Mouse (Mus musculus): ENCODE data around the gene Drd2. TPM values are rescaled to one million over a fixed set of nuclear protein-coding genes. Genes with fewer than 3 reads are reported as not detected.

Drd2 gene
- polyA plus RNA-seq (2012; fragmentation: generic; extraction: Trizol): not detected

- Histone ChIP-seq H3K79me2 (ENCODE audit: control insufficient read depth, insufficient read depth) (no peaks in the 10 kb centered on the region), H3K4me2 (ENCODE audit: low read depth) (no peak within 1 kb of the TSS), H3K4me3 (no peak within 1 kb of the TSS), H3ac (ENCODE audit: control insufficient read depth, insufficient read length) (no peak within 1 kb of the TSS), H3K27me3 (ENCODE audit: control insufficient read depth, insufficient read depth, insufficient read length) (no peaks in the 10 kb centered on the region), H3K36me3 (ENCODE audit: control insufficient read depth, insufficient read depth) (no peaks in the 10 kb centered on the region)
- TF ChIP-seq MYOG (IDR thresholded peaks at IDR 0.05; ENCODE audit: control insufficient read depth in 1 of 3, insufficient read depth in 1 of 3, insufficient read length in 2 of 3, low read depth in 2 of 3) (no peak), MAX (IDR thresholded peaks at IDR 0.05; ENCODE audit: low read depth) (no peak), E2F4 (IDR thresholded peaks at IDR 0.05; ENCODE audit: insufficient read depth) (no peak), TCF12 (IDR thresholded peaks at IDR 0.05; ENCODE audit: insufficient read depth, poor library complexity, severe bottlenecking) (no peak), TCF3 (IDR thresholded peaks at IDR 0.05; ENCODE audit: insufficient read length, low read depth) (no peak), POLR2AphosphoS2 (IDR thresholded peaks at IDR 0.05; ENCODE audit: insufficient read length, low read depth) (no peak), REST (IDR thresholded peaks at IDR 0.05; ENCODE audit: insufficient read depth, insufficient read length) (no peak), SRF (IDR thresholded peaks at IDR 0.05; ENCODE audit: control insufficient read depth, insufficient read length, low read depth) (no peak), POLR2A (IDR thresholded peaks at IDR 0.05; ENCODE audit: insufficient read length, low read depth) (no peak), CEBPB (IDR thresholded peaks at IDR 0.05; ENCODE audit: insufficient read depth, poor library complexity, severe bottlenecking) (no peak), MYOD1 (IDR thresholded peaks at IDR 0.05; ENCODE audit: control insufficient read depth in 1 of 3, insufficient read length in 2 of 3, low read depth in 2 of 3) (no peak), USF1 (IDR thresholded peaks at IDR 0.05; ENCODE audit: low read depth) (no peak)
Measured at GRCm38 (mm10) chr9:49340136-49341043, at the start of gene Drd2. Gene Drd2 (plus strand): TSS chr9:49340627.

- Histone ChIP-seq H3K79me2 (ENCODE audit: control insufficient read depth, insufficient read depth) (no peaks in the 10 kb centered on the region), H3ac (ENCODE audit: control insufficient read depth, insufficient read length) (no peak overlapping the region), H3K4me3 (no peak overlapping the region), H3K4me2 (ENCODE audit: low read depth) (no peak overlapping the region), H3K27me3 (ENCODE audit: control insufficient read depth, insufficient read depth, insufficient read length) (no peaks in the 10 kb centered on the region), H3K36me3 (ENCODE audit: control insufficient read depth, insufficient read depth) (no peaks in the 10 kb centered on the region)
- no peak for TF ChIP-seq TCF12 (IDR thresholded peaks at IDR 0.05; ENCODE audit: insufficient read depth, poor library complexity, severe bottlenecking)
- TF ChIP-seq SRF (IDR thresholded peaks at IDR 0.05; ENCODE audit: control insufficient read depth, insufficient read length, low read depth): no peak
- TF ChIP-seq REST (IDR thresholded peaks at IDR 0.05; ENCODE audit: insufficient read depth, insufficient read length): no peak
Measured at GRCm38 (mm10) chr9:49295101-49295500, 45.3 kb upstream of the Drd2 start.

GRCm38 (mm10) chr9:49307576-49307975 lies 32.9 kb upstream of the Drd2 start:
- Histone ChIP-seq H3K4me2 (ENCODE audit: low read depth) (no peak overlapping the region), H3K4me3 (no peak overlapping the region)
- TF ChIP-seq POLR2AphosphoS2 (IDR thresholded peaks at IDR 0.05; ENCODE audit: insufficient read length, low read depth) (no peak), REST (IDR thresholded peaks at IDR 0.05; ENCODE audit: insufficient read depth, insufficient read length) (no peak), E2F4 (IDR thresholded peaks at IDR 0.05; ENCODE audit: insufficient read depth) (no peak), POLR2A (IDR thresholded peaks at IDR 0.05; ENCODE audit: insufficient read length, low read depth) (no peak), SRF (IDR thresholded peaks at IDR 0.05; ENCODE audit: control insufficient read depth, insufficient read length, low read depth) (no peak), MYOD1 (IDR thresholded peaks at IDR 0.05; ENCODE audit: control insufficient read depth in 1 of 3, insufficient read length in 2 of 3, low read depth in 2 of 3) (no peak), CEBPB (IDR thresholded peaks at IDR 0.05; ENCODE audit: insufficient read depth, poor library complexity, severe bottlenecking) (no peak), USF1 (IDR thresholded peaks at IDR 0.05; ENCODE audit: low read depth) (no peak), TCF3 (IDR thresholded peaks at IDR 0.05; ENCODE audit: insufficient read length, low read depth) (no peak), TCF12 (IDR thresholded peaks at IDR 0.05; ENCODE audit: insufficient read depth, poor library complexity, severe bottlenecking) (no peak), MAX (IDR thresholded peaks at IDR 0.05; ENCODE audit: low read depth) (no peak), MYOG (IDR thresholded peaks at IDR 0.05; ENCODE audit: control insufficient read depth in 1 of 3, insufficient read depth in 1 of 3, insufficient read length in 2 of 3, low read depth in 2 of 3) (no peak)

GRCm38 (mm10) chr9:49310821-49311220 lies 29.6 kb upstream of the Drd2 start:
- Histone ChIP-seq H3ac (ENCODE audit: control insufficient read depth, insufficient read length) (no peak overlapping the region), H3K27me3 (ENCODE audit: control insufficient read depth, insufficient read depth, insufficient read length) (no peaks in the 10 kb centered on the region), H3K4me2 (ENCODE audit: low read depth) (no peak overlapping the region), H3K79me2 (ENCODE audit: control insufficient read depth, insufficient read depth) (no peaks in the 10 kb centered on the region), H3K36me3 (ENCODE audit: control insufficient read depth, insufficient read depth) (no peaks in the 10 kb centered on the region), H3K4me3 (no peak overlapping the region)
- TF ChIP-seq MAX (IDR thresholded peaks at IDR 0.05; ENCODE audit: low read depth) (no peak), MYOG (IDR thresholded peaks at IDR 0.05; ENCODE audit: control insufficient read depth in 1 of 3, insufficient read depth in 1 of 3, insufficient read length in 2 of 3, low read depth in 2 of 3) (no peak), SRF (IDR thresholded peaks at IDR 0.05; ENCODE audit: control insufficient read depth, insufficient read length, low read depth) (no peak), CEBPB (IDR thresholded peaks at IDR 0.05; ENCODE audit: insufficient read depth, poor library complexity, severe bottlenecking) (no peak), REST (IDR thresholded peaks at IDR 0.05; ENCODE audit: insufficient read depth, insufficient read length) (no peak), POLR2A (IDR thresholded peaks at IDR 0.05; ENCODE audit: insufficient read length, low read depth) (no peak), POLR2AphosphoS2 (IDR thresholded peaks at IDR 0.05; ENCODE audit: insufficient read length, low read depth) (no peak), TCF12 (IDR thresholded peaks at IDR 0.05; ENCODE audit: insufficient read depth, poor library complexity, severe bottlenecking) (no peak), TCF3 (IDR thresholded peaks at IDR 0.05; ENCODE audit: insufficient read length, low read depth) (no peak), E2F4 (IDR thresholded peaks at IDR 0.05; ENCODE audit: insufficient read depth) (no peak)

More at GRCm38 (mm10) chr9:49307576-49307975, 32.9 kb upstream of the Drd2 start:
- no peaks in the 10 kb centered on the region for H3K27me3 ChIP-seq (ENCODE audit: control insufficient read depth, insufficient read depth, insufficient read length)
- no peak overlapping the region for H3ac ChIP-seq (ENCODE audit: control insufficient read depth, insufficient read length)
- H3K36me3 ChIP-seq (ENCODE audit: control insufficient read depth, insufficient read depth): no peaks in the 10 kb centered on the region
- no peaks in the 10 kb centered on the region for H3K79me2 ChIP-seq (ENCODE audit: control insufficient read depth, insufficient read depth)
